Mouse (Mus musculus) lung, adult 2 months (tissue): ENCODE results near the gene Foxr1. TPM values are rescaled to one million over a fixed set of nuclear protein-coding genes. Genes with fewer than 3 reads are reported as not detected.

Experiments used
- DNase-seq: peaks from one replicate; pipeline ENCODE4 v3.0.0; 2022
- H3K4me1 ChIP-seq: fragments of 200-500 bp; 2 replicates; pipeline ENCODE4 v1.6.1; 2011; ENCODE audit warnings: low read length; ENCODE audit not compliant: control insufficient read depth, insufficient read depth
- H3K4me3 ChIP-seq: fragments of 200-500 bp; replicated peaks from 2 replicates; pipeline ENCODE3; 2011; ENCODE audit warnings: low read depth, mild to moderate bottlenecking, control low read depth, low read length; ENCODE audit errors: extremely low read depth
- CTCF ChIP-seq: fragments of 200-500 bp; IDR thresholded peaks from 2 replicates; pipeline ENCODE4 v1.5.1; 2011; ENCODE audit warnings: mild to moderate bottlenecking, low read length, control low read depth; ENCODE audit not compliant: insufficient read depth
- POLR2A ChIP-seq: fragments of 200-500 bp; IDR thresholded peaks from 2 replicates; pipeline ENCODE4 v1.6.1; 2011; ENCODE audit warnings: low read depth, mild to moderate bottlenecking, control low read depth, low read length, borderline replicate concordance; ENCODE audit errors: extremely low read depth
- WGBS: fragments of 180-500 bp; shearing (Covaris S2); methylation state at CpG from one replicate; pipeline ENCODE4 v1.1.7; 2018; 5-methylcytosine and 5-hydroxymethylcytosine counted together
- polyA plus RNA-seq: library from polyadenylated mRNA; depleted of rRNA; stranded (reverse); fragments of >200 nt; gene quantifications from 2 replicates; pipeline ENCODE4 v1.2.3, GENCODE M21; 2012

The Foxr1 gene
- polyA plus RNA-seq, 1 experiment = not detected

DNA sequence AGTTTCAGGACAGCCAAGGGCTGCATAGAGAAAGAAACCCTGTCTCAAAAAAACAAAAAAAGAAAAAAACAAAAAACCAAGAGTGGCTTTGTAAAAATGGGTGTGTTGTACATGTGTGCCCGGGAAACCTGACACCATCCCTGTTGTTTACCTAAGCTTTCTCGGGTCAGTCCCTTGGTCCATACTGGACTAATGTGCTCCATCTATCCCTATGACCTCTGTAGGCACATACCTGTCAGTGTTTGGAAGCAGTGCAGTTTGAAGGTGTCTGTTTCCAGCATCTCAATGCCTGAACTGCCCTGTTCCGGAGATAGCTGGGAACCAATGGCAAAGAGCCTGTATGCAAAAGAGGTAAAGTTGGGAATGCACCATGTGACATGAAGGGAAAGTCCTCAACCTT, 35.9 kb downstream of the Foxr1 start:
- 63% methylated on average over 3 of the region's 3 CpGs for WGBS

DNA sequence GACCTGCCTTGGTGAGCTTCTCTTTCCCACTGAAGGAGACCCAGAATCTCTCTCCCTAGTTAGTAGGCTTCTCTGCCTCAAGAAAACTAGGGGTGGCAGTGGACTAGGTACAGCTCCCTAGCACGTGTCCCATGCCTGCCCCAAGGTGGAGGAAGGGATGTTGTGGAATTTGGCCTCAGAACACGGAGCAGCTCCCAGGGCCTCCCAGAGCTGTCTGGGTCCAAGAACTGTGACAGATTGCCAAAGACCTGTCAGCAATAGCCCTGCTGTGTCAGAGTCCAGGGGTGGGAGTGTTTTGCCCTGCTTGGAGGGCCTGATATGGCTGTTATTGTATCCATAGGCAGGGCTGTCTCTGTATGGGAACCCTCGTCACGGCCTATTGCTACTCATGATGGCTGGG, 39.9 kb downstream of the Foxr1 start:
- WGBS = 72% methylated on average over 4 of the region's 4 CpGs
- TF ChIP-seq POLR2A (no peak), CTCF (no peak)

More for the DNA sequence above, 35.9 kb downstream of the Foxr1 start:
- no peak for TF ChIP-seq CTCF
- no peak for TF ChIP-seq POLR2A
- Histone ChIP-seq H3K4me1 (peaks cover 2% of the 10 kb centered on the region; the same call in 1 of the 2 replicates), H3K4me3 (no peak overlapping the region)
- DNase-seq = no peak

DNA sequence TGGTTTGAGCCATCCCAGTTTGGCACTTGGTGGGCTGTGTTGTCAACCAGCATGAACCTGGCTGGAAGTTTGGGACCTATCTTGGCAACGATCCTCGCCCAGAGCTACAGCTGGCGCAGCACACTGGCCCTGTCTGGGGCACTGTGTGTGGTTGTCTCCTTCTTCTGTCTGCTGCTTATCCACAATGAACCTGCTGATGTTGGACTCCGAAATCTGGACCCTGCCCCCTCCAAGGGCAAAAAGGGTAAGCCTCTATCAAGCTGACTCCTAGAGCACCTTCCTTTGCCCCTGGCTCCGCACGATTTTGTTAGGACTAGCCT, 41.2 kb downstream of the Foxr1 start:
- DNase-seq = no peak
- no peak overlapping the region for H3K4me3 ChIP-seq
- 84% methylated on average over 6 of the region's 6 CpGs for WGBS
- TF ChIP-seq CTCF (no peak), POLR2A (no peak)
- no peaks in the 10 kb centered on the region for H3K4me1 ChIP-seq

More for the DNA sequence above, 39.9 kb downstream of the Foxr1 start:
- DNase-seq = no peak
- H3K4me1 ChIP-seq = no peaks in the 10 kb centered on the region
- no peak overlapping the region for H3K4me3 ChIP-seq

DNA sequence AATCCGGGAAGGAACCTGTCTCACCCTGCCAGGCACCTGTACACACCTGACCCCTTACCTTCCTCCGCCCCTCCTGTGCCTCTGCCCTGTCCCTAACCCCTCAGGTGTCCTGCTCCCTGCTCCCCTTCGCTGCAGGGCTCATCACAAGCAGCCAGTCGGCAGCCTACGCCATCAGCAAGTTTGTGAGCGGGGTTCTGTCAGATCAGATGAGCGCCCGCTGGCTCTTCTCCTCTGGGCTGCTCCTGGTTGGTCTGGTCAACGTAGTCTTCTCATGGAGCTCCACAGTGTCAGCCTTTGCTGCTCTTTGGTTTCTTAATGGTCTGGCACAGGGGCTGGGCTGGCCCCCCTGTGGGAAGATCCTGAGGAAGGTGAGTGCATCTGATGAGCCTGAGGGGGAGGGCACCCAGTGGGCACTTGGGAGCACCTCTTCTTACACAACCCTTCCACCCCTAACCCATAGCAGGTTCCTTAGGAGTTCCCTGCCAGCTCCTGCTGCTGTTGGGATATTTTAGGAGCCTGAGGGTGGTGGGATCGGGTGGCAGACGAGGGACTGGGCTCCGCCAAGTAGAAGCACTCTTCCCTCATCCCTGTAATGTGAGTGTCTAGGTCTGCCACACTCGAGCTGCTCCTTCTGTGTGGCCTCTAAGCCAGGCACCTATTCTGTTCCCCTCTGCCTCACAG, 41.7 kb downstream of the Foxr1 start:
- WGBS = 86% methylated on average over 13 of the region's 13 CpGs

DNA sequence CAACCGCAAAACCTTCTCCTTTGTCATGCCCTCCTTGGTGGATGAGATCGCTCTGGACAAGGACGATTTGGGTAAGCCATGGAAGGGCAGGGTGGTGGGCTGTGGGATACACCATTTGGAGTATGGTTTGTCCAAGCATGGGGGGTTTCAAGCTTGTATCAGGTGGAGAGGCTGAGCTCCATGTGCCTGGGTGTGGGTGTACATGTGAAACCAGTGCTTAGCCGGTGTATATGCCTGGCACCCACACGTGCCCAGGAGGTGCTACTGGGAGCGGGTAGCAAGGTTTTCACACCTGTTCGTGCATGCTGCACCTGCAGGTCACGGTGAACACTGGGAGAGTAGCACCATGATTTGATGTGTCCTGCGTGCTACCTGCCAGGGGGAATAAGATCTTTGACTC, 42.4 kb downstream of the Foxr1 start:
- DNase-seq = no peak
- Histone ChIP-seq H3K4me3 (no peak overlapping the region), H3K4me1 (no peaks in the 10 kb centered on the region)
- 81% methylated on average over 9 of the region's 9 CpGs for WGBS
- TF ChIP-seq POLR2A (no peak), CTCF (no peak)

More for the DNA sequence above, 41.7 kb downstream of the Foxr1 start:
- Histone ChIP-seq H3K4me3 (no peak overlapping the region), H3K4me1 (no peaks in the 10 kb centered on the region)
- no peak for TF ChIP-seq CTCF
- TF ChIP-seq POLR2A = no peak
- no peak for DNase-seq

DNA sequence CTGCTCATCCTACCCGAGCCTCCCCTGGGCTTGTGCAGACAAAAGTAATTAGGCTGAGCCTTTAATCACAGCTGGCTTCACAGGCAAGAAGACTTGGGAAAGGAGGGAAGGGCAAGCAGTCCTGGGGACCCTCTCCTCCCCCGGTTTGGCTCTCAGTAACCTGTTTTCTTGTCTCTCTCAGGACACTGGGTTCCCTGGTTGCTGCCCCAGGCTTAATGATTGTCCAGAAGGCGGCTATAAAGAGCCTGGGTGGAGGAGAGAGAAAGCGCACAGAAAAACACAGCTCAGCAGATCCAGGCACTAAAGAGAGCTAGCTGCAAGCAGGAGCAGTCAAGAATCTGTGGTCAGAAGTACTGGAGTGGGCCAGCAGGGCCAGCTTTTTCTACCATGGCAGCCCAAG, 42.8 kb downstream of the Foxr1 start:
- H3K4me1 ChIP-seq = no peaks in the 10 kb centered on the region
- no peak overlapping the region for H3K4me3 ChIP-seq
- TF ChIP-seq POLR2A = no peak
- TF ChIP-seq CTCF = no peak
- DNase-seq = no peak
- 34% methylated on average over 4 of the region's 4 CpGs for WGBS

DNA sequence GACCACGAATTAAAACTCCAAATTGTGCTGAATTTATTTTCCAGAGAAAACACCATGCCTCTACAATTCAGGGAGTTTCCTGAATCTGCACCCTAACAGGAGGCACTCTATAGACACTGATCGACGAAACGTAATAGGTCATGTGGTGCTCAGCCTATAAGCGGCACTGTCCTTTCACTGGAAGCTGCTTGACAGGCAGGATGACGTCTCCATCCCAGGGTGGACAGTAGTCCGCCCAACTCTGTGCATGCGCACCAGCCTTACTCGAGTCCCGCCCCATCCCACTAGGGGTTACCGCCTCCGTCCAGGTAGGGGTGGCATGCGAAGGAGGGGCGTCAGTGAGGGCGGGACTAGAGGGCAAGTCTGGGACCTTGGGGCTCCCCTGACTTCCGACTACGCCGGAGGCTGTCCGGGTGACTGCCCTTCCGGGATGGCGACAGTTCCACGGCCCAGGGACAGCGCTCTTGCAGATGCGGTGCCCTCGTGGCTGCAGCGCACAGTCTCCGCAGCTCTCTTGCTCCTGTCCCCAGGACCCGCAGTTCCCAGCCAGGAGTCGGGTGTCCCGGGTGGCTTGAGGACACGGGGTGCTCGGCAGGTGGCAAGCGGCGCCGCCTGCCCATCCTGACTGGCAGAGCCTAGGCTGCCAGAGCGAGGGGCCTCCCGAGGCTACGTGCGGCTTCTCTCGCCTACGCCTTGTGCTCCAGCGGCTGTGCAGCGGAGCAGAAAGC, 44.1 kb downstream of the Foxr1 start, which contains the start of gene Slc37a4:
Gene Slc37a4 (plus strand): TSS at position 169 of the 728 bp plus-strand sequence.
- DNase-seq = peak; percentile 96
- Histone ChIP-seq H3K4me3 (peak within 1 kb of the TSS; percentile 72), H3K4me1 (no peaks in the 10 kb centered on the region)
- TF ChIP-seq POLR2A = peak; percentile 89; the same call in 1 of the 2 replicates
- no peak for TF ChIP-seq CTCF
- under 1% methylated on average over 43 of the region's 43 CpGs for WGBS

DNA sequence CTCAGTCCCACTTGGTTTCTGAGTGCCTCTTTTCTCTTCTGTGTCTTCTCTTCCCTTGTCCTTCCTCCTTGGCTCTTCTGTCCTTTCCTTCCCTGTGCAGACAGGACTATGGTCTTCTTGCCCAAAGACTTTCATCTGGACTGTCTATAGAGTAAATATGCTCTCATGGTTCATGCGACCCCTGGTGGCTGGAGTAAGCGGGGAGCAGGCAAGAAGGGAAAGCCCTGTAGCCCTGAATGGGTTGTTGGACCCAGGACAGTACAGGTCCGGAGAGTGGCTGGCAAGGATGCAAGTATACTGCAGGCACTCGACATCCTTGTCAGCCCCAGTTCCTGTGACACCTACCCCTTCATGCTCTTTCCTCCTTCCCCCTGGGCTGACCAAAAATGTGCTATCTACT, 49.5 kb downstream of the Foxr1 start:
- Histone ChIP-seq H3K4me1 (no peaks in the 10 kb centered on the region), H3K4me3 (no peak overlapping the region)
- WGBS = 20% methylated on average over 4 of the region's 4 CpGs
- TF ChIP-seq CTCF (peak; percentile 80), POLR2A (no peak)
- DNase-seq = peak; percentile 65

DNA sequence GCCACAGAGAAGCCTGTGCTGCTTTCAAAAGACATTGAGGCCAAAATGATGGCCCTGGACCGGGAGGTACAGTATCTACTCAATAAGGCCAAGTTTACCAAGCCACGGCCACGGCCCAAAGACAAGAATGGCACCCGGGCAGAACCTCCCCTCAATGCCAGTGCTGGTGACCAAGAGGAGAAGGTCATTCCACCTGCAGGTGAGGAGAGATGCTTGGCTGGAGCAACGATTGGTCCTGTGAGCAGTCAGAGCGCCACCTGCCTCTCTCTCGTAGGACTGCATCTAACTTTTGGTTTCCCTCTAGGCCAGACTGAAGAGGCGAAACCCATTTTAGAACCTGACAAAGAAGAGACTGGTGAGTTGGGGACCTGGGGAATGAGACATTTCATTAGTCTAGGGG, 51.7 kb downstream of the Foxr1 start:
- TF ChIP-seq POLR2A (no peak), CTCF (peak; percentile 86)
- no peaks in the 10 kb centered on the region for H3K4me1 ChIP-seq
- H3K4me3 ChIP-seq = no peak overlapping the region
- peak; percentile 39 for DNase-seq
- WGBS = 53% methylated on average over 8 of the region's 8 CpGs

DNA sequence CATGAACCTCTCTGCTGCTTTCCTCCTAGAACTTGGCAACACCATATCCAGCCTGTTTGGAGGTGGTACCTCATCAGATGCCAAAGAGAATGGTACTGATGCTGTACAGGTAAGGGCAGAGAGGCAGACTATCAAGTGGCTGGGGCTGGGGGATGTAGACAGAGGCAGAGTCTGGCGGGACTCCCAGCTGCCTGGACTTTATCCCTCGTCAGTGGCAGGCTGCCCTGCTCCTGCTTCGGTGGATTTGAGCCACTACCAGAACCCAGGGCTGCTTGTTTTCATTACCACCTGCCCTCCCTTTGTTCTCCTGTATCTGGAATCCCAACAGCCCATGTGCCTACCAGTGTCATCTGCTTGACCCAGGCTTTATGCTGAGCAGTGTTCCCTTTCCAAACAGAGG, 53.7 kb downstream of the Foxr1 start:
- Histone ChIP-seq H3K4me3 (no peak overlapping the region), H3K4me1 (no peaks in the 10 kb centered on the region)
- no peak for TF ChIP-seq POLR2A
- TF ChIP-seq CTCF = no peak
- 81% methylated on average over 3 of the region's 3 CpGs for WGBS
- DNase-seq = no peak
